Mouse (Mus musculus) liver, postnatal 0 days (tissue): ENCODE results near the gene Nup62. TPM values are rescaled to one million over a fixed set of nuclear protein-coding genes. Genes with fewer than 3 reads are reported as not detected.

ENCODE experiments used
- ATAC-seq: fragments of 200-750 bp; cut with Nextera tagmentation; 2 replicates; pipeline ENCODE4 v1.8.0; 2017; ENCODE audit warnings: mild to moderate bottlenecking, moderate library complexity
- DNase-seq: peaks from one replicate; pipeline ENCODE4 v3.0.0-alpha.2; 2016
- H3K27ac ChIP-seq: fragments of 300-500 bp; sonication (generic); 2 replicates; pipeline ENCODE4 v1.5.1; 2014; ENCODE audit warnings: antibody characterized with exemption, moderate library complexity, mild to moderate bottlenecking, low read depth
- H3K27me3 ChIP-seq: fragments of 300-500 bp; sonication (generic); 2 replicates; pipeline ENCODE4 v1.6.1; 2014; ENCODE audit warnings: low read length, control low read depth, mixed read lengths; ENCODE audit not compliant: insufficient read depth
- H3K36me3 ChIP-seq: fragments of 300-500 bp; sonication (generic); replicated peaks from 2 replicates; pipeline ENCODE4 v1.6.1; 2014; ENCODE audit warnings: mild to moderate bottlenecking, control low read depth, low read length, moderate library complexity, mixed read lengths; ENCODE audit not compliant: insufficient read depth
- H3K4me1 ChIP-seq: fragments of 300-500 bp; sonication (generic); 2 replicates; pipeline ENCODE4 v1.6.1; 2014; ENCODE audit warnings: antibody characterized with exemption, mild to moderate bottlenecking, control low read depth; ENCODE audit not compliant: insufficient read depth
- H3K4me2 ChIP-seq: fragments of 300-500 bp; sonication (generic); 2 replicates; pipeline ENCODE4 v1.6.1; 2014; ENCODE audit warnings: low read depth, mild to moderate bottlenecking, low read length, moderate library complexity, mixed read lengths
- H3K4me3 ChIP-seq: fragments of 300-500 bp; sonication (generic); 2 replicates; pipeline ENCODE4 v1.5.1; 2014; ENCODE audit warnings: low read depth, low read length
- H3K9ac ChIP-seq: fragments of 300-500 bp; sonication (generic); replicated peaks from 2 replicates; pipeline ENCODE4 v1.6.1; 2014; ENCODE audit warnings: mild to moderate bottlenecking, moderate library complexity
- H3K9me3 ChIP-seq: fragments of 300-500 bp; sonication (generic); 2 replicates; pipeline ENCODE4 v1.6.1; 2016; ENCODE audit warnings: mild to moderate bottlenecking, control low read depth, low read length, mixed read lengths
- CTCF ChIP-seq: sonication (generic); IDR thresholded peaks from 2 replicates; pipeline ENCODE4 v1.5.1; 2016; ENCODE audit warnings: antibody characterized with exemption, low read depth
- EP300 ChIP-seq: IDR thresholded peaks from 2 replicates; pipeline ENCODE4 v1.6.1; 2016; ENCODE audit warnings: antibody characterized with exemption, low read depth, mild to moderate bottlenecking
- whole genome bisulfite sequencing: fragments of 180-500 bp; shearing (Covaris S2); extraction: QIAGEN DNeasy Blood & Tissue Kit; methylation state at CpG from one replicate; pipeline ENCODE4 v1.1.7; 2014; ENCODE audit not compliant: insufficient replicate concordance; 5-methylcytosine and 5-hydroxymethylcytosine counted together
- polyA plus RNA-seq: library from polyadenylated mRNA; unstranded; fragments of >200 nt; fragmentation: Nextera tagmentation; extraction: Ambion mirVana; gene quantifications from 2 replicates; pipeline ENCODE4 v1.2.1, GENCODE M21; 2015

The Nup62 gene
- polyA plus RNA-seq, 1 experiment from 2014 or later = 21.4 TPM

- Histone ChIP-seq H3K36me3 (0 out of 2 replicates have a peak, but pooled peaks cover 2% of the 10 kb centered on the region), H3K4me2 (no peak overlapping the region), H3K27me3 (no peaks in the 10 kb centered on the region), H3K9ac (no peak overlapping the region), H3K27ac (no peak overlapping the region), H3K4me1 (peaks cover 57% of the 10 kb centered on the region), H3K9me3 (no peaks in the 10 kb centered on the region), H3K4me3 (no peak overlapping the region)
- WGBS = 91% methylated on average over 34 of the region's 36 CpGs
- DNase-seq (no peak), ATAC-seq (no peak)
- TF ChIP-seq CTCF (no peak), EP300 (no peak)
These were observed 36.6 kb downstream of the Nup62 start for GRCm38 (mm10) chr7:44852259-44853027.

GRCm38 (mm10) chr7:44853065-44853464, 37.2 kb downstream of the Nup62 start:
- peak overlapping the region; percentile 89 for H3K9ac ChIP-seq
- no peak for DNase-seq
- H3K4me1 ChIP-seq = peaks cover 57% of the 10 kb centered on the region
- H3K9me3 ChIP-seq = no peaks in the 10 kb centered on the region
- H3K4me2 ChIP-seq = peak overlapping the region; percentile 100
- H3K27ac ChIP-seq = no peak overlapping the region
- H3K36me3 ChIP-seq = 0 out of 2 replicates have a peak, but pooled peaks cover 2% of the 10 kb centered on the region
- no peaks in the 10 kb centered on the region for H3K27me3 ChIP-seq
- ATAC-seq = no peak
- no peak for TF ChIP-seq EP300
- no peak for TF ChIP-seq CTCF
- 90% methylated on average over 2 of the region's 2 CpGs for WGBS
- H3K4me3 ChIP-seq = no peak overlapping the region

- Histone ChIP-seq H3K27me3 (no peaks in the 10 kb centered on the region), H3K36me3 (0 out of 2 replicates have a peak, but pooled peaks cover 2% of the 10 kb centered on the region), H3K4me3 (peak overlapping the region; percentile 82), H3K9ac (peak overlapping the region; percentile 89), H3K4me2 (peak overlapping the region; percentile 100), H3K9me3 (no peaks in the 10 kb centered on the region), H3K4me1 (peaks cover 61% of the 10 kb centered on the region), H3K27ac (peak overlapping the region; percentile 100)
- ATAC-seq = peak; percentile 0; the same call in 1 of the 2 replicates
- no peak for TF ChIP-seq CTCF
- no peak; the same call in 1 of the 2 replicates for TF ChIP-seq EP300
- no peak for DNase-seq
- WGBS = 21% methylated on average over 26 of the region's 26 CpGs
These were observed 37.9 kb downstream of the Nup62 start for GRCm38 (mm10) chr7:44853596-44854355.

GRCm38 (mm10) chr7:44854356-44855031, 38.6 kb downstream of the Nup62 start:
- H3K4me1 ChIP-seq = peaks cover 61% of the 10 kb centered on the region
- 0 out of 2 replicates have a peak, but pooled peaks cover 4% of the 10 kb centered on the region for H3K36me3 ChIP-seq
- peak overlapping the region; percentile 82 for H3K4me3 ChIP-seq
- WGBS = under 1% methylated on average over 45 of the region's 45 CpGs
- H3K9me3 ChIP-seq = no peaks in the 10 kb centered on the region
- ATAC-seq = peak; percentile 75
- H3K27me3 ChIP-seq = no peaks in the 10 kb centered on the region
- H3K9ac ChIP-seq = peak overlapping the region; percentile 89
- no peak; the same call in 1 of the 2 replicates for TF ChIP-seq EP300
- TF ChIP-seq CTCF = no peak
- peak overlapping the region; percentile 100 for H3K27ac ChIP-seq
- peak overlapping the region; percentile 100 for H3K4me2 ChIP-seq
- DNase-seq = peak; percentile 91

- peak overlapping the region; percentile 100 for H3K27ac ChIP-seq
- TF ChIP-seq CTCF = no peak
- no peak for TF ChIP-seq EP300
- WGBS = 34% methylated on average over 10 of the region's 10 CpGs
- peak overlapping the region; percentile 89 for H3K9ac ChIP-seq
- H3K9me3 ChIP-seq = no peaks in the 10 kb centered on the region
- H3K4me1 ChIP-seq = peaks cover 61% of the 10 kb centered on the region
- H3K4me3 ChIP-seq = peak overlapping the region; percentile 82
- DNase-seq = no peak
- peak overlapping the region; percentile 100 for H3K4me2 ChIP-seq
- no peaks in the 10 kb centered on the region for H3K27me3 ChIP-seq
- ATAC-seq = peak; percentile 4
- H3K36me3 ChIP-seq = 0 out of 2 replicates have a peak, but pooled peaks cover 7% of the 10 kb centered on the region
These were observed 39.1 kb downstream of the Nup62 start for GRCm38 (mm10) chr7:44855036-44855435.
